In the genomic region with DNA sequence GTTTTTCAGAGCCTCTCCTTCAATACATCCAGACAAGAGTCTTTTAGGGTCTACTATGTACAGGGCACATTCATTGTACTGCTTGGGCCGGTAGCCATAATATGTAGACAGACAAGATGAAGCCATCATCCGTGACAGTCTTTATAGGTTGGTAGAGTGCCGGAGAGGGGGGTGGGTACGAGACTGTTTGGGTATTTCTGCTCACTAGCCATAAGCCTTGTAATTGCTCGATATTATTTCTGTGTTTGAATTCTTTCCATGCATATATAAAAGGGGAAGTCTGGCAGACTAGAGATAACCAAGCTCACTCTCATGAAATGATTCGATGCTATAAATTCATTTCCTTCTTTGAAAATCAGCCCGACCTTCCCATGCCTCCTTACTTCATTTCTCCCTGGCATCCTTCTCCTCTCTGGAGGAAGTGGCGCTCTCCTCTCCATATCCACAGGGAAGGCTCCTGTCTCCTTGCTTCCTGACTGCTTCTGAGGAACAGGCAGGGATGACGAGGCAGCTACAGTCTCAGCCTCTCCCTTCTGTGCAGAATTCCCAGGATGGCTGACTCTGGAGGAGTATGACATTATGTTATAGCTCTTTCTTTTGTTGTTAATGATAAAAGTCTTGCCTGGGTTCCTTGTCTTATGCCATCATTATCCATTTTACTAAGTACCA, we compare ENCODE assay signal across 23 mouse cellular contexts.
A peak's percentile ranks its signal among the peaks of the same experiment; 100 is the strongest.
DNase-seq lines count a peak whose midpoint lies in the region; ATAC-seq and TF ChIP-seq lines count a peak whose summit lies in the region.
"Had no signal": no experiment of that assay in that cellular context is flagged by ENCODE, and none has a peak within 500 bp of the region (broad histone marks: within the 10 kb centered on the region; RNA-seq: fewer than 3 reads in every experiment).

No protein-coding gene starts in this region.

- H3K9me3 ChIP-seq in midbrain, embryonic 14.5 days (ENCODE audit: control insufficient read depth, low read length) = no peaks in the 10 kb centered on the region
- H3K9me3 ChIP-seq in midbrain, embryonic 15.5 days = no peaks in the 10 kb centered on the region
- H3K9me3 ChIP-seq: forebrain, embryonic 12.5 days; G1E; hindbrain, embryonic 12.5 days; neural tube, embryonic 12.5 days had no signal

- H3K4me3 ChIP-seq in midbrain, embryonic 14.5 days (replicated peaks; ENCODE audit: low read depth, low read length) = no peak overlapping the region
- H3K4me3 ChIP-seq in midbrain, embryonic 15.5 days = no peak overlapping the region
- H3K4me3 ChIP-seq in cortical plate, adult 2 months (ENCODE audit: insufficient read depth, low read length) = 0 out of 2 replicates have a peak overlapping the region, but pooled peaks have one; percentile 1
- H3K4me3 ChIP-seq: forebrain, embryonic 12.5 days; heart, embryonic 12.5 days; hindbrain, embryonic 12.5 days; neural tube, embryonic 12.5 days had no signal

- no peaks in the 10 kb centered on the region for H3K27me3 ChIP-seq in midbrain, embryonic 14.5 days (ENCODE audit: control insufficient read depth, insufficient read depth, low read length)
- H3K27me3 ChIP-seq in midbrain, embryonic 15.5 days (replicated peaks) = no peaks in the 10 kb centered on the region
- H3K27me3 ChIP-seq: CH12.LX; forebrain, embryonic 12.5 days; heart, embryonic 12.5 days; hindbrain, embryonic 12.5 days; neural tube, embryonic 12.5 days had no signal

- no peak overlapping the region for H3K4me2 ChIP-seq in midbrain, embryonic 14.5 days (ENCODE audit: low read length)
- H3K4me2 ChIP-seq in midbrain, embryonic 15.5 days = no peak overlapping the region
- H3K4me2 ChIP-seq: forebrain, embryonic 12.5 days; heart, embryonic 12.5 days; hindbrain, embryonic 12.5 days; midbrain, embryonic 11.5 days; neural tube, embryonic 12.5 days had no signal

- DNase-seq in frontal cortex, postnatal 14 days (ENCODE audit: low spot score in 2 of 2) = no peak
- DNase-seq in midbrain, embryonic 14.5 days = peak; percentile 21
- DNase-seq in MEL-GATA-1-ER (ENCODE audit: extremely low read depth, low read depth) = peak; percentile 71
- no peak for DNase-seq in embryo, embryonic 11 days
- DNase-seq: adrenal gland, adult 8-10 months; B cell, adult 2 months; cerebellum, adult 2 months; gastrocnemius, postnatal 10 days; heart, postnatal 10 days; kidney, postnatal 36 days; lung, postnatal 4 days had no signal

- no peak for TF ChIP-seq CTCF in cortical plate, adult 2 months (IDR thresholded peaks at IDR 0.05; ENCODE audit: extremely low read depth, insufficient read depth, low read length)

- 0 out of 2 replicates have a peak overlapping the region, but pooled peaks have one; percentile 20 for H3K27ac ChIP-seq in midbrain, embryonic 14.5 days (replicated peaks; ENCODE audit: low read depth, low read length)
- no peak overlapping the region for H3K27ac ChIP-seq in midbrain, embryonic 15.5 days
- H3K27ac ChIP-seq in cortical plate, adult 2 months (ENCODE audit: insufficient read depth, low read length) = no peak overlapping the region
- H3K27ac ChIP-seq: forebrain, embryonic 12.5 days; hindbrain, embryonic 12.5 days; neural tube, embryonic 12.5 days had no signal

- 55% methylated on average over 9 of the region's 9 CpGs for WGBS in midbrain, embryonic 14.5 days
- WGBS in midbrain, embryonic 15.5 days = 62% methylated on average over 9 of the region's 9 CpGs

- TF ChIP-seq POLR2A in cortical plate, adult 2 months (IDR thresholded peaks at IDR 0.05; ENCODE audit: extremely low read depth, insufficient read depth, low read length) = peak; percentile 54; the same call in 1 of the 2 replicates

- ATAC-seq in frontal cortex, adult (ENCODE audit: low TSS enrichment) = peak; percentile 92
- no peak for ATAC-seq in midbrain, embryonic 14.5 days (ENCODE audit: low FRiP score, low TSS enrichment)
- ATAC-seq in midbrain, embryonic 15.5 days (replicated peaks) = no peak
- ATAC-seq: activated CD4-positive, CD25-positive, alpha-beta regulatory T cell, adult 4 months; intestine, postnatal 0 days had no signal

- H3K9ac ChIP-seq in midbrain, embryonic 14.5 days (replicated peaks; ENCODE audit: low read length) = no peak overlapping the region
- H3K9ac ChIP-seq in midbrain, embryonic 15.5 days = no peak overlapping the region
- H3K9ac ChIP-seq: forebrain, embryonic 12.5 days; heart, embryonic 12.5 days; hindbrain, embryonic 12.5 days; neural tube, embryonic 12.5 days had no signal

- H3K4me1 ChIP-seq in midbrain, embryonic 14.5 days (ENCODE audit: control insufficient read depth, insufficient read depth, low read length) = no peaks in the 10 kb centered on the region
- H3K4me1 ChIP-seq in midbrain, embryonic 15.5 days = 0 out of 2 replicates have a peak, but pooled peaks cover 5% of the 10 kb centered on the region
- H3K4me1 ChIP-seq in cortical plate, adult 2 months (ENCODE audit: control insufficient read depth, insufficient read depth, low read length) = peaks cover 7% of the 10 kb centered on the region
- H3K4me1 ChIP-seq: forebrain, embryonic 12.5 days; heart, embryonic 12.5 days; hindbrain, embryonic 12.5 days; neural tube, embryonic 12.5 days had no signal

- no peaks in the 10 kb centered on the region for H3K36me3 ChIP-seq in midbrain, embryonic 14.5 days (ENCODE audit: control insufficient read depth, insufficient read depth, low read length)
- no peaks in the 10 kb centered on the region for H3K36me3 ChIP-seq in midbrain, embryonic 15.5 days (replicated peaks)
- H3K36me3 ChIP-seq: forebrain, embryonic 12.5 days; G1E; heart, embryonic 12.5 days; hindbrain, embryonic 12.5 days; neural tube, embryonic 12.5 days had no signal

Comparison
In these comparisons a context has a peak if more than half of its experiments do, and no peak if none do; other contexts are left out.
1. DNase-seq: peak in midbrain, embryonic 14.5 days (single experiment) and MEL-GATA-1-ER (single experiment); none in frontal cortex, postnatal 14 days (0 of 2) and embryo, embryonic 11 days (single experiment).